Mouse (Mus musculus): ENCODE measurements around the gene Tmem108.
A peak's percentile ranks its signal among the peaks of the same experiment; 100 is the strongest.

The Tmem108 gene

DNA sequence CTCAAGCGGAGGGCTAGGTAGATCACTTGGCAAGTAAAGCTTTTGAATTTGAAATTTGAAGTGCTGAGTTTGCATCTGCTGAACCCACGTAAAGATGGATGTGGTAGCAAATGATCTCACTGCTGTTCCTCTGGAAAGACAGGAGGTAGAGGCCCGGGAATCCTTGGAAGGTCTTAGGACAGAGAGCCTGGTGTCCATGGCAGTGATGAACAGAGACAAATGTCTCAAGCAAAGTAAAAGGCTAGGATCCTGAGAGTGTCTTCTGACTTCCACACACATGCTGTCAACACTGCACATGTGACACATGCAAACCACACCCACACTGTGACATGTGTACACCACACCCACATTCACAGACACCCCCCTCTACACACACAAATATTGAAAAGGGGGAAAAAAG is 124.2 kb downstream of the Tmem108 start:
- no peak for DNase-seq (ENCODE audit: low read depth in 2 of 2, low spot score in 2 of 2)

DNA sequence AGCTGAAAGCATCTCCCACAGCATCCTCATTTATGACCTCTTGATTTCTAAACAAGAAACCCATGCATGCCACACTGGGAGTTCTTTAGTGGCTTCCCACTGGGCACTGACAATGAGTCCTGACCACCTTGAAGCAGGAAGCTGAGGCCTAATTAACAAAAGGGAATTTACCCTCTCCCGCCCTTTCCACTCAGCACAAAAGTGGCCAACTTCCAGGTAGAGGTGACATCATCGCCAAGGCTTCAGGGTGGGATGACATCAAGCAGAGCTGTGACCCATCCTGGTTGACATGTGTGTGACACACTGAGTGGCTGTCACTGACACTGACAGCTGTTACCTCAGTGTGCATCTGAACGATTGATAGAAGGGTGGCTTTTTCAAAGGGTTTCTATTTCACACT is 124.8 kb downstream of the Tmem108 start:
- no peak for DNase-seq (ENCODE audit: low read depth in 2 of 2, low spot score in 2 of 2)

DNA sequence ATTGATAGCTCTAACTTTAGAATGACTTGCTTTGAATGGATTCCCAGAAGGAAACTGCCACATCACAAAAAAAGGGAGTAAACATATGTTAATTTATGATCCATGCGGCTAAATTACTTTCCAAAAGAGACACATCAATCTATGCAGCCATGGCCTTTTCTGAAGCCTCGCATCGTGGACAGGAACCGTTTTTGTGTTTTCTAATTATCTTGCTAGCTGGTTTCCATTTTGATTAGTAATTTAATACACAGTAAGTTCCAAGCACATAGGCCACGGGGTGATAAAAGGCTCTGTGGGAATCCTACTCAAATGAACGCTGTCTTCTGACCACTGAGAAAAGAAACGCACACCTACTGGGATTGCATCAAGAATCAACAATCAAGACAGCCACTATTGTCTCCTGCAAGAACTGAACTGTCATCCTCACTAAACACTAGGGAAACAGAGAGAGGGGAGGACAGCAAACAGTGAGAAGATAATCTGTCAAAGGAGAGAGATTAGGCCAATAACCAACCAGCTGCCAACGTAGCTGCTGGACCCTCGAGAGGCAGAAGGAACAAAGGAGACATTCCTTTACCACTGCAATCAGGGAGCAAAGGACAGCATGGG is 132.7 kb downstream of the Tmem108 start:
- no peak for DNase-seq (ENCODE audit: low read depth in 2 of 2, low spot score in 2 of 2)

DNA sequence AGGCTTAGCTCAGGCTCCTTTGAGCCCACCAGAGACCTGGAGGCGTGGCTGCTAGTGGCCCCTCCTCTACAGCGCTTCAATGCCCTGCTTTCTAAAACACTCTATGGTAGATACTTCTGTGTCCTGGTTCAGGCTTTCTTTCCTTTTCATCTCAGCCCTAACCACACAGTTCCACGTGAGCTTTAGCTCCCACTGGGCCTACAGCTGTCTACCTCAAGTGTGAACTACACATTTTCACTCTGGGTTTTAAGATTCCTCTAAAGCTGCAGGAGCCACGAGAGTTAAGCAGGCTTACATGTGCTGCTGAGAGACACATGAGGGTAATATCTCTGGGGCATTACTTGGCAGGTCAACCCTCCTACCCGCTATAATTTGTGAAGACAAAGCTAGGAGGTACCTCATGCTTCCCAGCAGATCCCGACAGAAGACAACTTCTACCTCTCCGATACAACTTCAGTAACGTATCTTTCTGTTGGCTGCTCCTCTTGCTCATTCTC is 134.2 kb downstream of the Tmem108 start:
- no peak for DNase-seq (ENCODE audit: low read depth in 2 of 2, low spot score in 2 of 2)

GRCm38 (mm10) chr9:103626156-103626555 is 135.5 kb downstream of the Tmem108 start:
- no peak for DNase-seq (ENCODE audit: low read depth in 2 of 2, low spot score in 2 of 2)

GRCm38 (mm10) chr9:103624649-103625048 is 137.0 kb downstream of the Tmem108 start:
- DNase-seq (ENCODE audit: low read depth in 2 of 2, low spot score in 2 of 2), result peak; percentile 8 to 18

DNA sequence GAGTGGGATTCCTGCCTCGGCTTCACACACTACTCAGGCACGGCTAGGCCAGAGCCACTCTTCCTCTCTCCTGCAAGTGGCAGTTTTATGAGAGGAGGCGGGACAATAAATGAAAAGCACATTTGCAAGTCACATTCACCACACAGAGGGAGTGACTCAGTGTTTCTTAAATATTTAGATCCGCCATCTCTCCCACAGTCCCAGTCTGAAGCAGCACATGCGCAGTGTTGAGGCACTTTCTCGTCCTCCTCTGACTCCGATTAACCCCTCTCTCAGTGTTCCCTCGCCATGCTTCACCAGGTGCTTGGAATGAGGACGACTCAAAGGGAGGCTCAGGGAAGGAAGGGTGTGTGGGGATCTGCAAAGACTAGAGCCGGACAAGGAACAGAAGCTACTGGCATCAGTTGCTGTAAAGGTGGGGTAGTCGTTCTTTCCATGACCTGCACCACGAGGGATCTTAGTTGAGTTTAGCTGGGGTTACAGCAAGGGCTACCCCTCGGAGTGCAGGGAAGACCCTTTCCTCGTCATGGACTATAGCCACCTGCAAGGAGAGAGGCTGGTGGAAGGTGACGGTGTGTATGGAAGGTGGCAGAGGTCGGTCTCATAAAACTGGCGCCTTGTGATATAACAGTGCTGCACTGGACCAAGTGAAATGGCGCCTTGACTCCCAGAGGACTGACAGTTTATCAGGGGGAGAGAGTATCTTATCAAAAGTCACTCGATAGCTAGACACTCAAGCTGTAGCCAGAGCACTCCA is 137.9 kb downstream of the Tmem108 start:
- no peak for DNase-seq (ENCODE audit: low read depth in 2 of 2, low spot score in 2 of 2)

GRCm38 (mm10) chr9:103622988-103623387 is 138.6 kb downstream of the Tmem108 start:
- DNase-seq (ENCODE audit: low read depth in 2 of 2, low spot score in 2 of 2), result no peak

- DNase-seq (ENCODE audit: low read depth in 2 of 2, low spot score in 2 of 2), result no peak
These were observed 139.8 kb downstream of the Tmem108 start for GRCm38 (mm10) chr9:103621870-103622269.

GRCm38 (mm10) chr9:103620517-103621212 is 141.0 kb downstream of the Tmem108 start:
- no peak for DNase-seq (ENCODE audit: low read depth in 2 of 2, low spot score in 2 of 2)

GRCm38 (mm10) chr9:103614260-103614659 is 147.4 kb downstream of the Tmem108 start:
- no peak for DNase-seq (ENCODE audit: low read depth in 2 of 2, low spot score in 2 of 2)

DNA sequence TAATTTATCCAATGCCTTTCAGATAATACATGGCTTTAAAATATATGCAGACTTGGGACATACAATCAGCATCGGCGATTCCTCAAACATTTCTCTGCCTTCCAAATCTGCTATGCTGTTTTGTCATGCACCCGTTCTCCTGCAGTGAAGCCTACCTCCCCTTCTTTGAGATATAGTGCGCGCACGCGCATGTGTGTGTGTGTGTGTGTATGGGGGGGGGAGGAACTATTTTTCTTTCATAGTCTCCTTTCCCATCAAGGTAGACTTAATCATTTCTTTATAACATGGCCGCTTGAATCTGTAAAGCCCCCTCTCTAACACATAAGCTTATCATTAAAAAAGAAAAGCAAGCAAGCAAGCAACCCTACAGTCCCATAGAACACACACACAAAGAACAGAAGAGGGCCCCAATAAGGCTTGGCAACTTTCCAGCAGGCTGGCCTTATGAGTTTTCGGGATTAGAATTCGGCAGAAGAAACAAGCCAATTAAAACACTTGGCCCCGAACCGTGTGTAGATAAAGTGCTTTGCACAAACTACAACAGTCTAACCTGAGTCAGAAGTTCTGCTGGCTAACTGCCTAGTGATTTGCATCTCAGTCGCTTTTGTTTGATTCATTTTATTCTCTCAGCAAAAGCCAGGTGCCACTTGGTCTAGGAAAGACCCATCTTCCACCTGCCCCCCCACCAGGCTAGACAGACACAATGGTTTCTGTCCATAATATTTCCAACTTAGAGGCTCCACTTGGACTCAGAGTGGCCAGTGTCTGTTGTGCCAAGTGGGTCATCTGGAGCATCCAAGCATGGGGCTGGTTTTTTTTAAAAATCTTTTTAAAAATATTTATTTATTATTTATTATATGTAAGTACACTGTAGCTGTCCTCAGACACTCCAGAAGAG is 153.2 kb downstream of the Tmem108 start:
- DNase-seq (ENCODE audit: low read depth in 2 of 2, low spot score in 2 of 2), result no peak

DNA sequence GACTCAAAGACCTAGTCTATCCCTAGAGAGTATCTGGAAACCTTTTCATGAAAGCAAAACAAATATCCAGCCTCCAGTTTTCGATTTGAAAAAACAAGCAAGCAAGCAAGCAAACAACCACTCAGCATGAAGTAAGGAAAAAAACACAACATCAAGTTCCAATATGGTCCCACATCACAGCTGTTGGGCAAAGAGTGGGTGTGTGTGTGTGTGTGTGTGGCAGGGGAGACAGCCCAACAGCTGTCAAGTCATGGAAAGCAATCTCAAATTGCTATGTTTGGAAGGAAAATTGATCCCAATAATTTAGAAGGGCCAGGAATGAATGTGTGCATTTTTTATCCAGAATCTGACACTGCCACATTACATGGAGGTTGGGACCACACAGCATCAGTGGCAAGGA is 155.6 kb downstream of the Tmem108 start:
- DNase-seq (ENCODE audit: low read depth in 2 of 2, low spot score in 2 of 2), result no peak

- no peak for DNase-seq (ENCODE audit: low read depth in 2 of 2, low spot score in 2 of 2)
These were observed 157.8 kb downstream of the Tmem108 start for GRCm38 (mm10) chr9:103603792-103604191.

DNA sequence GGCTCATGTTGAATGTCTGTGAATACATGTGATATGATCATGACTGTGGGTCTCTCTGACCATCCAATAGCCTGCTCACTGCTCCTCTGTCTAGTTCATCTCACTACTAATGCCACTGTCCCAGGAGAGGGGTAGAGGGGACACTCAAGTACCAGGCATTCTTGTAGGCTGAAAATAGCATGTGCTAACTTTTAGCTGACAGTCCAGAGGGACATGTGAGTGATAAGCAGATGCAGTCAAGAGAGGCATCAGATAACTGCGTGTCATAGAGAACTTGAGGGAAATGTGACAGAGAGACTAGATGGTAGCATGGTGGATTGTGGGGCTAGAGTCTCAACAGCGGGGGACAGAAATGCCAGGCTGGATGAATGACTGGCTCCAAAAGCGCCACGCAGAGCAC is 159.8 kb downstream of the Tmem108 start:
- no peak for DNase-seq (ENCODE audit: low read depth in 2 of 2, low spot score in 2 of 2)

- DNase-seq (ENCODE audit: low read depth in 2 of 2, low spot score in 2 of 2), result no peak
These were observed 160.8 kb downstream of the Tmem108 start for GRCm38 (mm10) chr9:103600834-103601233.

DNA sequence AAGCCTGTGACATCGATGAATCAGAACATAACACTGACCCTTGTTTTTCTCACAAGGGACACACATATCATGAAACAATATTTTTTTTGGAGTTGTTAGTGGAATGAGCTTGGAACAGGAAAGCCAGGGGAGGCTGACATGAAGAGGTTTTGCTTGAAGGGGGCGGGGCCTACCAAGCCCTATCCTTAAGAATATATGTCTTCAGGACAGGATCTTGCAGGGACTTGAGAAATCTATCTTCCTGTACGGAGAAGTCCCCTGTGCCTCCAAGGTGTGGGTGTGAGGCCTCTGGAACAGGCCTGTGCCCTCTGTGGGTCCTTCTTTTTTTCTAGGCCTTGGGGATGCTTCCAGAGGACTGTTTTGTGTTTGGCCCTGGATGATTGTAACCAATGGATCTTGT is 161.7 kb downstream of the Tmem108 start:
- no peak for DNase-seq (ENCODE audit: low read depth in 2 of 2, low spot score in 2 of 2)

DNA sequence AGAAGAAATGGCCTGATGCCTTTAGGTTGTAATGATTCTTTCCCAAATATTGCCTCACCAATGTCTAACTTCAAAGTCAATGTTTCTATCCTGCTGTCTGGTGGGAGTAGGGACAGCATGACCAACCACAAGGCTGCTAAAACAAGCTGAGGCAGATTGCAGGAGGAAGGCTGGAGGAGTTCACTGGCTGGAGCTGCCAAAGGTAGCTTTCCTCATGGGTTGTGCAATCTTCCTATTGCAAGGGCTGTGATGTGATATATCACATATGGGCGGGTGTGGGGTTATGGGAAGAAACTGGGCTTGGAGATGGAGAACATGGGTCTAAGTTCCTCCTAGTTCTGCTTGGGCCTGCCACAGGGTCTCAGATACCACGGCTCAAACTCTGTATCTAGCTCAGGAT is 163.8 kb downstream of the Tmem108 start:
- no peak for DNase-seq (ENCODE audit: low read depth in 2 of 2, low spot score in 2 of 2)

DNA sequence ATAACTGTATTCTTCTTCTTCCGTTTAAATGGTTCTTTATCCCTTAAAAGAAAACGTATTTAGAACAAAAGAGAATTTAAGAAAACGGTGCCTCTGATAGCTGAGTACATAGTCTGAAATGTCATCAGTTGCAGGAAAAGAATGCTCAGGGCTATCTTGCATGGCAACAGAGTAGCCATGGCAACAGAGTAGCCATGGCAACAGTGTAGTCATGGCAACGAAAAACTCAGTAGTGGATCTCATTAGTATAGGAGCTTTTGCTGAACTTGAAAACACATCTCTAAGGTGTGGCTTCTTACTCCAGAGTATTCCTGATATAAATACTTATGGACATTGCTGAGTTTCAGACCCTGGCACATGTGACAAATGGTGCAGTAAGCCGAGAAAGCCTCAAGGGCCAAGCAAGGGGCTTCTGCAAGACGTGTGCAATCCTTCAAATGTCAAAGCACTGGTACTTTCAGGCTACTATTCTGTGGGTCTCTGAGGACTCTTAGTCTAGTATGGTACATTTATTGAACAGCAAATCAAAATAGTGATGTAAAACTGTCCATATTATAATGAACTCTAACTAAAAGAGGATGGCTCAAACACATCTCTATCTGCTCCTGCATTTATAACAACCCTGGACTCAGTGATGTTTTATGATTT is 166.3 kb downstream of the Tmem108 start:
- DNase-seq (ENCODE audit: low read depth in 2 of 2, low spot score in 2 of 2), result no peak

DNA sequence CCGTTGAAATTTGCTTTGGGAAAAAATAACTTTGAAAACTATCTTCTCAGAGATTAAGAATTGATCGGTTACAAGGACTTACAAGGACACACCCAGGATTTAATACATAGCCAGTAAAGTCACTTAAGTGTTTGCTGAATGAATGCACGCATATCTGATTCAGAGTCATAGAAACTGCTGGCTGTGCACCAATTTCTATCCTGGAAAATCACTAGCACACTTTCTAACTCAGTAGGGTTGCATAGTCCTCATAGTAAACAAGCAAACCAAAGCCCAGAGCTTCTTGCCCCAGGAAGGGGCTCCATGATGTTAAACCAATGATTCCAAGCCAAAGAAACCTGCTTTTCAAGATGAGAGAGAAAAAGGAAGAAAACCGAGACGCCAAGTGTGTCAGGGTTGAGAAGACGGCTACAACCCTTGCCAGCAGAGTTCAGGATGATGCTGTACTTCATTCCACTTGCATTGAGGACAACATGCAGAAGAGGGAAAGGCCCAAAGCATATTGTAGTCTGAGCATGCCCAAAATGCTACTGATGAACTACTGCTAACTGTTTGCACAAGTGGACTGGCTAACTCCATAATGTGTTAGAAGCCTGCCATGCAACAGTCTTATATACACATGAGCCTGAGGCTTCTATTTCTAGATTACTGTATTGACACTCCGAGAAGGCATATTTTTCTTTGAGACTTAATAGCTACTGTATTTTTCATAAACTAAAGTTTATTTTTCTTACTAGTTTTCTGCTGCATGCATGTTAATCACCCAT is 167.0 kb downstream of the Tmem108 start:
- DNase-seq (ENCODE audit: low read depth in 2 of 2, low spot score in 2 of 2), result no peak

Measured in CD8-positive naive resting alpha-beta T cell, adult 2 months (primary cell).